Mouse (Mus musculus): ENCODE results near the gene Wdr70.

DNA sequence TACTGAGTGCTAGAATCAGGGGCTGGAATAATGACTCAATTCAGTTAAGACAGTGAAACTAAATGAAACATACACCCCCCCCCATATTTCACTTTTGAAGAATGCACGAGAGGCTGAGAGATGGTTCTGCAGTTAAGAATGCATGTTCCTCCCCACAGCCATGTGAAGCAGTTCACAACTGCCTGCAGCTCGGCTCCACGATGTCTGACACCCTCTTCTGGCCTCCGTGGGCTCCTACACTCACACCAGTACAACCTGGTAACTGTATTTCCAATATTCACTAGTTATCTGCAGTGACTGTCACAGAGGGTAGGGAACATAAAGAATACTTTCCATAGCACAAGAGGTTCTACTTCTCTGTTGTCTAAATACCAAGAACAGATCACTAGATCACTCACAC lies 59.2 kb downstream of the Wdr70 start:
- TF ChIP-seq GATA1 (IDR thresholded peaks at IDR 0.05; ENCODE audit: borderline replicate concordance, low read length): no peak
- no peak for TF ChIP-seq FLI1 (IDR thresholded peaks at IDR 0.05; ENCODE audit: low read length)
